Mouse (Mus musculus) forebrain, embryonic 12.5 days (tissue): ENCODE data around the gene Mospd3. TPM values are rescaled to one million over a fixed set of nuclear protein-coding genes. Genes with fewer than 3 reads are reported as not detected.

Experiments used
- polyA plus RNA-seq: library from polyadenylated mRNA; unstranded; fragments of >200 nt; fragmentation: Nextera tagmentation; extraction: Ambion mirVana; gene quantifications from 2 replicates; pipeline ENCODE4 v1.2.1, GENCODE M21; 2016

The Mospd3 gene
- polyA plus RNA-seq, 1 experiment from 2014 or later, result 29.0 TPM

Other genes starting within 250 kb of the Mospd3 start
- gene Zan, start 124.0 kb downstream of the Mospd3 start, polyA plus RNA-seq, result 0.09 TPM in 2 replicates
- gene Pop7, start 98.5 kb downstream of the Mospd3 start, polyA plus RNA-seq, result 61.6 and 62.1 TPM in 2 replicates
- 18.7 TPM in 2 replicates for gene Gigyf1, start 82.5 kb downstream of the Mospd3 start, polyA plus RNA-seq
- 0.38 and 0.47 TPM in 2 replicates for gene Epo, start 67.8 kb downstream of the Mospd3 start, polyA plus RNA-seq
- 411 and 417 TPM in 2 replicates for gene Gnb2, start 67.5 kb downstream of the Mospd3 start, polyA plus RNA-seq
- 76.1 and 80.3 TPM in 2 replicates for gene Actl6b, start 47.5 kb downstream of the Mospd3 start, polyA plus RNA-seq
- gene Tfr2, start 31.2 kb downstream of the Mospd3 start, polyA plus RNA-seq, result 1.1 and 1.7 TPM in 2 replicates
- gene Pcolce, start 12.7 kb upstream of the Mospd3 start, polyA plus RNA-seq, result 30.6 and 39.7 TPM in 2 replicates
- gene Fbxo24, start 27.9 kb upstream of the Mospd3 start, polyA plus RNA-seq, result 0.26 and 0.45 TPM in 2 replicates
- 29.8 and 35.1 TPM in 2 replicates for gene Lrch4, start 28.1 kb upstream of the Mospd3 start, polyA plus RNA-seq
- 9.6 and 10.1 TPM in 2 replicates for gene Gm20605, start 28.1 kb upstream of the Mospd3 start, polyA plus RNA-seq
- 9.0 and 10.5 TPM in 2 replicates for gene Sap25, start 40.3 kb upstream of the Mospd3 start, polyA plus RNA-seq
- gene Irs3, start 44.7 kb upstream of the Mospd3 start, polyA plus RNA-seq, result not detected in 2 replicates
- 28.2 and 31.1 TPM in 2 replicates for gene Agfg2, start 83.7 kb upstream of the Mospd3 start, polyA plus RNA-seq
- 19.5 and 22.6 TPM in 2 replicates for gene Nyap1, start 140.5 kb upstream of the Mospd3 start, polyA plus RNA-seq
- 68.6 and 73.2 TPM in 2 replicates for gene Tsc22d4, start 144.7 kb upstream of the Mospd3 start, polyA plus RNA-seq
- 55.7 and 60.1 TPM in 2 replicates for gene Ppp1r35, start 177.8 kb upstream of the Mospd3 start, polyA plus RNA-seq
- gene Mepce, start 186.6 kb upstream of the Mospd3 start, polyA plus RNA-seq, result 13.4 and 15.4 TPM in 2 replicates
- gene Zcwpw1, start 186.7 kb upstream of the Mospd3 start, polyA plus RNA-seq, result 14.6 and 15.2 TPM in 2 replicates
- gene Pilra, start 235.2 kb upstream of the Mospd3 start, polyA plus RNA-seq, result 0.13 and 0.22 TPM in 2 replicates